Mouse (Mus musculus) liver, embryonic 11.5 days (tissue): Measurements from ENCODE around the gene P2rx3. TPM values are rescaled to one million over a fixed set of nuclear protein-coding genes. Genes with fewer than 3 reads are reported as not detected.
A peak's percentile ranks its signal among the peaks of the same experiment; 100 is the strongest.

Experiments used
- ATAC-seq: fragments of 200-750 bp; cut with Nextera tagmentation; replicated peaks from 2 replicates; pipeline ENCODE4 v1.8.0; 2017; ENCODE audit warnings: moderate number of reproducible peaks, mild to moderate bottlenecking, moderate TSS enrichment, moderate library complexity; ENCODE audit not compliant: low FRiP score
- DNase-seq: peaks from one replicate; pipeline ENCODE4 v3.0.0-alpha.2; 2017; ENCODE audit warnings: low spot score
- H3K27ac ChIP-seq: fragments of 300-500 bp; sonication (generic); 2 replicates; pipeline ENCODE4 v1.5.1; 2014; ENCODE audit warnings: mild to moderate bottlenecking, low read depth, low read length, control low read depth
- H3K27me3 ChIP-seq: fragments of 300-500 bp; sonication (generic); replicated peaks from 2 replicates; pipeline ENCODE4 v1.6.1; 2014; ENCODE audit warnings: low read length, mixed read lengths; ENCODE audit not compliant: control insufficient read depth, insufficient read depth
- H3K36me3 ChIP-seq: fragments of 300-500 bp; sonication (generic); 2 replicates; pipeline ENCODE4 v1.6.1; 2014; ENCODE audit warnings: mild to moderate bottlenecking, low read length, moderate library complexity, mixed read lengths; ENCODE audit not compliant: control insufficient read depth, insufficient read depth
- H3K4me1 ChIP-seq: fragments of 300-500 bp; sonication (generic); replicated peaks from 2 replicates; pipeline ENCODE4 v1.6.1; 2014; ENCODE audit warnings: low read length, mixed read lengths; ENCODE audit not compliant: control insufficient read depth, insufficient read depth
- H3K4me2 ChIP-seq: fragments of 300-500 bp; sonication (generic); 2 replicates; pipeline ENCODE4 v1.6.1; 2014; ENCODE audit warnings: mild to moderate bottlenecking, control low read depth, moderate library complexity
- H3K4me3 ChIP-seq: fragments of 300-500 bp; sonication (generic); 2 replicates; pipeline ENCODE4 v1.5.1; 2014; ENCODE audit warnings: low read depth, low read length, control low read depth
- H3K9ac ChIP-seq: fragments of 300-500 bp; sonication (generic); 2 replicates; pipeline ENCODE4 v1.6.1; 2014; ENCODE audit warnings: low read depth, low read length, control low read depth
- H3K9me3 ChIP-seq: fragments of 300-500 bp; sonication (generic); 2 replicates; pipeline ENCODE4 v1.6.1; 2016; ENCODE audit warnings: low read length, inconsistent platforms, mixed read lengths; ENCODE audit not compliant: control insufficient read depth
- WGBS: fragments of 180-500 bp; shearing (Covaris S2); extraction: QIAGEN DNeasy Blood & Tissue Kit; methylation state at CpG from one replicate; pipeline ENCODE4 v1.1.7; 2014; 5-methylcytosine and 5-hydroxymethylcytosine counted together
- polyA plus RNA-seq: library from polyadenylated mRNA; unstranded; fragments of >200 nt; fragmentation: Nextera tagmentation; extraction: Ambion mirVana; gene quantifications from 2 replicates; pipeline ENCODE4 v1.2.1, GENCODE M21; 2014

Gene P2rx3
- polyA plus RNA-seq, 1 experiment from 2014 or later = 1.1 TPM

- 67% methylated on average over 2 of the region's 2 CpGs for WGBS
- no peak overlapping the region for H3K27ac ChIP-seq
- DNase-seq (peak; percentile 18), ATAC-seq (no peak)
- H3K9ac ChIP-seq = no peak overlapping the region
- H3K27me3 ChIP-seq = no peaks in the 10 kb centered on the region
- peaks cover 16% of the 10 kb centered on the region for H3K36me3 ChIP-seq
- H3K4me3 ChIP-seq = no peak overlapping the region
- no peak overlapping the region for H3K4me2 ChIP-seq
- no peaks in the 10 kb centered on the region for H3K9me3 ChIP-seq
- no peaks in the 10 kb centered on the region for H3K4me1 ChIP-seq
These were observed 76.0 kb downstream of the P2rx3 start for GRCm38 (mm10) chr2:84961300-84961699.

GRCm38 (mm10) chr2:84958588-84959264 is 78.5 kb downstream of the P2rx3 start:
- H3K4me1 ChIP-seq = no peaks in the 10 kb centered on the region
- H3K9me3 ChIP-seq = no peaks in the 10 kb centered on the region
- no peak overlapping the region for H3K4me3 ChIP-seq
- ATAC-seq (no peak), DNase-seq (peak; percentile 29)
- 88% methylated on average over 11 of the region's 11 CpGs for WGBS
- H3K36me3 ChIP-seq = peaks cover 35% of the 10 kb centered on the region
- H3K27ac ChIP-seq = no peak overlapping the region
- no peak overlapping the region for H3K4me2 ChIP-seq
- no peak overlapping the region for H3K9ac ChIP-seq
- no peaks in the 10 kb centered on the region for H3K27me3 ChIP-seq

GRCm38 (mm10) chr2:84956274-84956673 is 81.0 kb downstream of the P2rx3 start:
- Histone ChIP-seq H3K9ac (no peak overlapping the region), H3K4me3 (no peak overlapping the region), H3K4me1 (no peaks in the 10 kb centered on the region), H3K4me2 (no peak overlapping the region), H3K27me3 (no peaks in the 10 kb centered on the region), H3K36me3 (peaks cover 40% of the 10 kb centered on the region), H3K27ac (no peak overlapping the region; the same call in 1 of the 2 replicates), H3K9me3 (no peaks in the 10 kb centered on the region)
- 58% methylated on average over 5 of the region's 5 CpGs for WGBS
- peak; percentile 60 for DNase-seq
- ATAC-seq = peak; percentile 55

- Histone ChIP-seq H3K9me3 (no peaks in the 10 kb centered on the region), H3K4me2 (no peak overlapping the region), H3K4me3 (no peak overlapping the region), H3K36me3 (peaks cover 46% of the 10 kb centered on the region), H3K27me3 (no peaks in the 10 kb centered on the region), H3K27ac (no peak overlapping the region), H3K4me1 (no peaks in the 10 kb centered on the region), H3K9ac (no peak overlapping the region)
- ATAC-seq (no peak), DNase-seq (peak; percentile 23)
- WGBS = 91% methylated on average over 9 of the region's 9 CpGs
These were observed 81.8 kb downstream of the P2rx3 start for GRCm38 (mm10) chr2:84955435-84955834.

GRCm38 (mm10) chr2:84952693-84953092 is 84.6 kb downstream of the P2rx3 start:
- DNase-seq = peak; percentile 22
- WGBS = 86% methylated on average over 4 of the region's 4 CpGs
- Histone ChIP-seq H3K27ac (no peak overlapping the region), H3K4me1 (no peaks in the 10 kb centered on the region), H3K9me3 (no peaks in the 10 kb centered on the region), H3K9ac (no peak overlapping the region), H3K4me3 (no peak overlapping the region), H3K36me3 (peaks cover 61% of the 10 kb centered on the region), H3K4me2 (no peak overlapping the region), H3K27me3 (no peaks in the 10 kb centered on the region)
- no peak for ATAC-seq

GRCm38 (mm10) chr2:84952251-84952650 is 85.0 kb downstream of the P2rx3 start:
- H3K27me3 ChIP-seq = no peaks in the 10 kb centered on the region
- H3K4me2 ChIP-seq = no peak overlapping the region
- H3K9ac ChIP-seq = no peak overlapping the region
- H3K27ac ChIP-seq = no peak overlapping the region
- no peak overlapping the region for H3K4me3 ChIP-seq
- DNase-seq = peak; percentile 7
- no peaks in the 10 kb centered on the region for H3K4me1 ChIP-seq
- 90% methylated on average over 1 of the region's 1 CpGs for WGBS
- no peaks in the 10 kb centered on the region for H3K9me3 ChIP-seq
- no peak for ATAC-seq
- peaks cover 60% of the 10 kb centered on the region for H3K36me3 ChIP-seq

GRCm38 (mm10) chr2:84951027-84951426 is 86.2 kb downstream of the P2rx3 start:
- WGBS = 88% methylated on average over 8 of the region's 8 CpGs
- peak; percentile 24 for DNase-seq
- H3K4me1 ChIP-seq = no peaks in the 10 kb centered on the region
- no peak overlapping the region for H3K9ac ChIP-seq
- no peak for ATAC-seq
- no peak overlapping the region for H3K4me2 ChIP-seq
- H3K27me3 ChIP-seq = no peaks in the 10 kb centered on the region
- no peak overlapping the region for H3K4me3 ChIP-seq
- H3K27ac ChIP-seq = no peak overlapping the region
- H3K9me3 ChIP-seq = no peaks in the 10 kb centered on the region
- H3K36me3 ChIP-seq = peaks cover 63% of the 10 kb centered on the region

- WGBS = 93% methylated on average over 2 of the region's 2 CpGs
- ATAC-seq (no peak), DNase-seq (peak; percentile 3)
- Histone ChIP-seq H3K27ac (no peak overlapping the region), H3K4me1 (no peaks in the 10 kb centered on the region), H3K9me3 (no peaks in the 10 kb centered on the region), H3K36me3 (peaks cover 61% of the 10 kb centered on the region), H3K9ac (no peak overlapping the region), H3K4me3 (no peak overlapping the region), H3K4me2 (no peak overlapping the region), H3K27me3 (no peaks in the 10 kb centered on the region)
These were observed 88.5 kb downstream of the P2rx3 start for GRCm38 (mm10) chr2:84948721-84949120.
